Mouse (Mus musculus) hematopoietic stem cell, adult 5-6 weeks (primary cell): ENCODE data around the gene P4ha3. TPM values are rescaled to one million over a fixed set of nuclear protein-coding genes. Genes with fewer than 3 reads are reported as not detected.

ENCODE experiments used
- ATAC-seq, 2 experiments: fragments of 125-278 bp in 1 of 2; replicated peaks in 1 of 2; 2 replicates each; pipeline ENCODE4 v1.8.0; 2016 to 2017; ENCODE audit warnings: inconsistent platforms in 2 of 2, mild to moderate bottlenecking in 2 of 2, moderate number of reproducible peaks in 2 of 2, low read depth in 1 of 2, moderate TSS enrichment in 1 of 2; ENCODE audit not compliant: low FRiP score in 2 of 2, poor library complexity in 2 of 2, severe bottlenecking in 2 of 2, insufficient read depth in 1 of 2, low TSS enrichment in 1 of 2
- total RNA-seq: library from RNA; stranded (forward); fragments of 172-1452, 232-1000 nt; gene quantifications from 2 replicates; pipeline ENCODE4 v1.2.3, GENCODE M21; 2017

The P4ha3 gene
- total RNA-seq, 1 experiment from 2014 or later, result not detected

DNA sequence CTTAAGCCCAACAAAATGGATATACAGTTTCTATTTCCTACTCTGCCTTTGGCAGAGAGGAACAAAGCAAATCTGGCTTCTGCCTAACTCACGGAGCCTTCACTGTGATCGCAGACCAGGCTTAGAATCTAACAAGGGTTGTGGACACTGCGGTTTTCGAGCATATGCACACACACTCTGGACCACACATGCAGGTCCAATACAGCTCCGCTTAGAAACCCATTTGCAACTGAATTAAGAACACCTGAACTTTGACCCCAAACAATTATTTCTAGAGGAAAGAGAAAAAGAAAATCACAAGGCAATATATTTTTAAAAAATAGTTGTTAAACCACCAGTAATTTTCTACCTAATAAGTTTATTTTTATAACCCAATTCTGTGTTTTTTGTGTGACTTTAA lies 71.0 kb downstream of the P4ha3 start:
- no peak for ATAC-seq

GRCm38 (mm10) chr7:100356768-100357167 lies 71.4 kb downstream of the P4ha3 start:
- no peak for ATAC-seq

- no peak for ATAC-seq
Measured at GRCm38 (mm10) chr7:100357856-100358255, 72.5 kb downstream of the P4ha3 start.

DNA sequence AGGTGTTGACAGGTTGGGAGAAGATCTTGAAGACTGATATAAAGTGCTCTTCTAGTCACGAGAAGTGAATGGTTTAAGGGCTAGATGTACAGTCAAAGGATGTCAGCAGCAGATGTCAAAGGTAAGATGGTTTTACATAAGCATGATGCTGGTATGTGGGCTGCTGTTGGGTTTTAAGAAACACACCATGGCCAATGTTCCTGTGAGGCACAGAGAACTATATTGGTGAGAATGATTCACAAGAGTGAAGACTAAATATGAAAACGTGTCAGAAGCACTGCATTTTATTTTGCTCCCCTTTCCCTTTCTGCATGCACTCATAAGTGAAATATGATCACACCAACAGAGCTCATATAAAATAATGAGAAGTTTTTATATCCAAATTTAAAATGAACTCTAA lies 77.8 kb downstream of the P4ha3 start:
- ATAC-seq, result no peak

DNA sequence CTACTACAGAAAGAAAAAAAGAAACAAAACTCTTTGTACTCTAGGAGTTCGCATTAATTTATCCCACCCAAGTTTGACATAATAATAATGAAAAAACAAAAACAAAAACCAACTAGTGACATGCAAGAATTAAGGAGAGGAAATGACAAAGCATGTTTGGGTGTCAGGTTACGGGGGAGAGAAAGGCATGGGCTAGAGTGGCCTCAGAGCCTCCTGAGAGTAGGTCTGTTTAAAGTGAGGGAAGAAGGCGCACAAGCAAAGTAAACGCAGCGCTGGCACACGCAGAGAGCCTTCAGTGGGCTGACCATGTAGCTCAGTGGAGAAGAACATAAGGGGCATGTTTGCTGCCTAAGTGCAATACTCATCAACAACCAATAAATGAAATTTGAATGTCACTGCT lies 79.6 kb downstream of the P4ha3 start:
- ATAC-seq, result peak; percentile 81 to 86

Other genes starting within 250 kb of the P4ha3 start
- gene Pold3, start 164.0 kb upstream of the P4ha3 start, total RNA-seq, result 118 and 147 TPM in 2 replicates
- gene Lipt2, start 126.2 kb upstream of the P4ha3 start, total RNA-seq, result 14.0 and 15.7 TPM in 2 replicates
- 0.55 and 3.7 TPM in 2 replicates for gene Kcne3, start 109.0 kb upstream of the P4ha3 start, total RNA-seq
- gene Pgm2l1, start 58.1 kb upstream of the P4ha3 start, total RNA-seq, result 22.4 and 29.2 TPM in 2 replicates
- 35.1 and 36.7 TPM in 2 replicates for gene C2cd3, start 86.7 kb downstream of the P4ha3 start, total RNA-seq
- 65.2 and 70.2 TPM in 2 replicates for gene Ppme1, start 86.8 kb downstream of the P4ha3 start, total RNA-seq
- gene Ucp3, start 187.5 kb downstream of the P4ha3 start, total RNA-seq, result not detected in 2 replicates
- 97.0 and 115 TPM in 2 replicates for gene Ucp2, start 207.8 kb downstream of the P4ha3 start, total RNA-seq
- gene Dnajb13, start 229.4 kb downstream of the P4ha3 start, total RNA-seq, result 0.25 and 0.38 TPM in 2 replicates